Mouse (Mus musculus) testis, adult 2 months (tissue): ENCODE measurements at regions not wholly inside any gene's neighbourhood (a gene's known extent, or its start where the extent isn't known, plus 50 kb on each side); places are given as distances from the start of the nearest gene placed in this dataset.

ENCODE experiments used
- CTCF ChIP-seq: fragments of 200-500 bp; IDR thresholded peaks from 2 replicates; pipeline ENCODE4 v1.5.1; 2012; ENCODE audit warnings: low read depth, mild to moderate bottlenecking, inconsistent platforms, low read length, moderate library complexity; ENCODE audit not compliant: control insufficient read depth, insufficient read depth, insufficient replicate concordance
- POLR2A ChIP-seq: fragments of 200-500 bp; IDR thresholded peaks from 2 replicates; pipeline ENCODE4 v1.6.1; 2012; ENCODE audit warnings: low read depth, mild to moderate bottlenecking, inconsistent platforms, low read length, moderate library complexity; ENCODE audit not compliant: control insufficient read depth

DNA sequence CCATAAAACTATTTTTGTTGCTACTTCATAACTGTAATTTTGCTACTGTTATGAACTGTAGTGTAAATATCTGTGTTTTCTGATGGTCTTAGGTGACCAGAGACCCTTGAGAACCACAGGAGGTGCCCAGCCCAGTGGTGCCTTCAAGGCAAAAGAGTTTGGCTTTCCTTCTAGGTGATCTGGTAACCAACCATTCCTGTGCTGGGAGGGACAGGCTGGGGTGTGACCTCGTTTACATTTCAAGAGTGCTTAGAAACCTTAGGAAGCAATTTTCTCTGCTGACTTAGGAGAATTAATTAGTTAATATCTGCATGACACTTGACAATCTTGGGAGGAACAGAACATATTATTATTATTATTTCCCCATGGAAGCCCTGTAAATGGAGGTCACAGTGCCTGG is 111.1 kb upstream of the Hs3st2 start:
- TF ChIP-seq POLR2A (no peak), CTCF (no peak)
